Mouse (Mus musculus): Measurements from ENCODE around the gene 4933424G06Rik. TPM values are rescaled to one million over a fixed set of nuclear protein-coding genes. Genes with fewer than 3 reads are reported as not detected.

Gene 4933424G06Rik
- polyA plus RNA-seq, 1 experiment from 2014 or later, result 0.11 TPM

DNA sequence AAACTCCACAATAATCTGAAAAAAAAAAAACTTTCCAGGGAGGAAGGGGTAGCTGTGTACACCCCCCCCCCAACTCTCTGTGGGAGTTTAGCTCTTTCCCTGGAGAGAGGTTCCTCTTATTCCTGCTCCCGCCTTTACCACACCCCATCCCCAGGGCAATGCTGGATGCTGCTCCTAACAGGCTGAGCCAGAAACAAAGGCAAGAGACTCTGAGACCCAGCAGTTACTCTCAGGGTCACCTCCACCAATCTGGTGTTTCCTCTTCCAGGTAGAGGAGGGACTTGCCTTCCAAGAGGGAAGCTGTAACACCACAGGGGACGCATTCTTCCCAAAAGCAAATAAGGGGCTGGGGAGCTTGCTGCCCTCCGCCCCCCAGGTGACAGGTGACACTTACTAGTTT lies 2.2 kb upstream of the 4933424G06Rik start:
- Histone ChIP-seq H3K27me3 (replicated peaks; ENCODE audit: insufficient read depth, low read length) (no peaks in the 10 kb centered on the region), H3K4me1 (ENCODE audit: insufficient read depth, low read depth, low read length) (peaks cover 10% of the 10 kb centered on the region; the same call in 1 of the 2 replicates), H3K9me3 (ENCODE audit: low read length) (no peaks in the 10 kb centered on the region), H3K27ac (ENCODE audit: low read length) (no peak overlapping the region), H3K4me2 (replicated peaks; ENCODE audit: low read depth, low read length) (0 out of 2 replicates have a peak overlapping the region, but pooled peaks have one; percentile 94), H3K4me3 (ENCODE audit: low read depth, low read length) (no peak overlapping the region), H3K36me3 (ENCODE audit: insufficient read depth, low read length) (peaks cover 12% of the 10 kb centered on the region; the same call in 1 of the 2 replicates), H3K9ac (replicated peaks; ENCODE audit: low read depth) (no peak overlapping the region)
- DNase-seq (ENCODE audit: low spot score) (peak; percentile 6), ATAC-seq (no peak)
- 72% methylated on average over 3 of the region's 3 CpGs for WGBS
- TF ChIP-seq CTCF (IDR thresholded peaks at IDR 0.05), result no peak

DNA sequence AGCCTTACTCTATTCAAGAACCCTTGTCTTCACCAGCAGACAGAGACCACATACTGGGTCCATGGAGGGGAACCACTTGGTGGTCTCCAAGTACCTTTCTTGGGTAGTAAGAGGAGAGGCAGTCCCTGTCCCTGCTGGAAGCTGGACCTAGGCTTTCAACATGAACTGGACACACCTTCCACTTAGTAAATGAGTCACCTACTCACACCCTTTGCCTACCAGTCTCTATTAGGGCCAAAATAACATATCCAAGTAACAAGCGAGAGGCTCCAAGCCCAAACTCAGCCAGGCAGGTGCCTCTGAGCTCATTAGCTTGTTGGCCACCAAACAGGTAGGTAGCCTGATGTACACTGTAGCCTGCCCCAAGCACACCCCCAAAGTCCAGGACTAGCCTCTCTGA lies 1.3 kb upstream of the 4933424G06Rik start:
- Histone ChIP-seq H3K27ac (ENCODE audit: low read length) (peak overlapping the region; percentile 92), H3K4me3 (ENCODE audit: low read depth, low read length) (peak overlapping the region; percentile 89), H3K27me3 (replicated peaks; ENCODE audit: insufficient read depth, low read length) (no peaks in the 10 kb centered on the region), H3K36me3 (ENCODE audit: insufficient read depth, low read length) (peaks cover 12% of the 10 kb centered on the region; the same call in 1 of the 2 replicates), H3K4me2 (replicated peaks; ENCODE audit: low read depth, low read length) (peak overlapping the region; percentile 94), H3K9ac (replicated peaks; ENCODE audit: low read depth) (peak overlapping the region; percentile 82; the same call in 1 of the 2 replicates), H3K9me3 (ENCODE audit: low read length) (no peaks in the 10 kb centered on the region), H3K4me1 (ENCODE audit: insufficient read depth, low read depth, low read length) (peaks cover 10% of the 10 kb centered on the region; the same call in 1 of the 2 replicates)
- ATAC-seq, result no peak
- WGBS, result 40% methylated on average over 1 of the region's 1 CpGs
- peak; percentile 64 for DNase-seq (ENCODE audit: low spot score)
- TF ChIP-seq CTCF (IDR thresholded peaks at IDR 0.05), result no peak
- no peak for TF ChIP-seq EP300 (IDR thresholded peaks at IDR 0.05)

DNA sequence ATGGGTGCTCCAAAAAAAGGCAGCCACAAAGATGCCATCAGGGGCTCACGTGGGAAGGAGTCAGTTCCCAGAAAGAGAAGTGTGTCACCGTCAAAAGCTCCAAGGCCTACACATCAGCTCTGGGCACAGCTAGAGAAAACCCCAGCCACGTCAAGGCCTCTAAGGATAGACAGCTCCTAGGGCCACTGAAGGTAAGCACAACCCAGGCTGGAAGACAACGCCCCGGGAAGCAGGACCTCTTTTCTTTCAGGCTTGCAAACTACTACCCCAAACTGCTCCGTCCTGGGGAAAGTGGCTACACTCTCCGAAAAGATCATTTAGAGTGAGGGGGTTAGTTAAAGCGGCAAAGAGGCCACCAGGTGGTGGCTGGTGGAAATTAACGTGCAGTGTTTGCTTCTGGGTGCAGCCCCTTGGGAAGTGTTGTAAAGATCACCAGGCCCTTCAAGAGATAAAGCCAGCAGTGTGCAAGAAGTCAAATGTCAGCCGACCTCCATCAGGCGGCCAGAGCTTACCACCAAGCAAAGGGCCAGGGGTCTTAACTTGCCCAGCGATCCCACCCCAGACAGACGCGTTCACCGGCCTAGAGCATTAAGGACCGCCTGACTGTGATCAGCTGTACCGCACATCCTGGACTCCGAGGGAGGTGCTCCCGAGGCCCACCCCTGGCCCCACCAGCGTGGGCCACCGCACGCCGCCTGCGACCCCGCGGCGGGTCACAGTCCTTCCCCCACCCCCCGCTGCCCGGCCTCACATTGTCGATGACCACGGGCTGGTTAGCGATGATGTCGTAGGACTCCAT lies 695 bp upstream of the 4933424G06Rik start:
- Histone ChIP-seq H3K9ac (replicated peaks; ENCODE audit: low read depth) (peak overlapping the region; percentile 82), H3K27ac (ENCODE audit: low read length) (peak overlapping the region; percentile 92), H3K4me1 (ENCODE audit: insufficient read depth, low read depth, low read length) (peaks cover 10% of the 10 kb centered on the region; the same call in 1 of the 2 replicates), H3K4me2 (replicated peaks; ENCODE audit: low read depth, low read length) (peak overlapping the region; percentile 94), H3K27me3 (replicated peaks; ENCODE audit: insufficient read depth, low read length) (no peaks in the 10 kb centered on the region), H3K9me3 (ENCODE audit: low read length) (no peaks in the 10 kb centered on the region), H3K36me3 (ENCODE audit: insufficient read depth, low read length) (peaks cover 8% of the 10 kb centered on the region; the same call in 1 of the 2 replicates), H3K4me3 (ENCODE audit: low read depth, low read length) (peak overlapping the region; percentile 89)
- ATAC-seq (peak; percentile 51), DNase-seq (ENCODE audit: low spot score) (peak; percentile 59)
- TF ChIP-seq EP300 (IDR thresholded peaks at IDR 0.05) (no peak), CTCF (IDR thresholded peaks at IDR 0.05) (peak; percentile 60)
- 2% methylated on average over 26 of the region's 33 CpGs for WGBS

DNA sequence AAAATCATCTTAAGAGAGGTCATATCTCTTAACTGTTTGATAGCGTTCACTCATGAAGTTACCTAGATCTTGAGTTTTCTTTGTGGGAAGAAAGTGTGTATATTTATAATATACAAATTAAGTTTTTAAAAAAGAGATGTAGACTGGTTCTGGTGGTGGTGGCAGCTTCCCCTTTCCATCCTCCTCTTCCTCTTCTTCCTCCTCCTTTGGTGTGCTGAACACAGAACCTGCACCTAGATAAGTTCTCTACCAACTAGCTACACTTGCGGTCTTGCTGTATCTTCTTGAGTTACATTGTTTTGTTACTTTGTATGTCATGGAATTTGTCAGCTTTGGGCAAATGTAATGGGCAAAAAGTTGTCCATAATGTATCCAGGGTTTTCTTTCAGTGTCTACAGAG lies 1.2 kb downstream of the 4933424G06Rik start:
- Histone ChIP-seq H3K4me2 (replicated peaks; ENCODE audit: low read depth, low read length) (no peak overlapping the region), H3K4me1 (ENCODE audit: insufficient read depth, low read depth, low read length) (peaks cover 10% of the 10 kb centered on the region; the same call in 1 of the 2 replicates), H3K9me3 (ENCODE audit: low read length) (no peaks in the 10 kb centered on the region), H3K9ac (replicated peaks; ENCODE audit: low read depth) (no peak overlapping the region), H3K27ac (ENCODE audit: low read length) (no peak overlapping the region), H3K36me3 (ENCODE audit: insufficient read depth, low read length) (no peaks in the 10 kb centered on the region), H3K4me3 (ENCODE audit: low read depth, low read length) (no peak overlapping the region), H3K27me3 (replicated peaks; ENCODE audit: insufficient read depth, low read length) (no peaks in the 10 kb centered on the region)
- 95% methylated on average over 2 of the region's 2 CpGs for WGBS
- DNase-seq (ENCODE audit: low spot score) (no peak), ATAC-seq (no peak)
- TF ChIP-seq EP300 (IDR thresholded peaks at IDR 0.05) (no peak), CTCF (IDR thresholded peaks at IDR 0.05) (no peak)

DNA sequence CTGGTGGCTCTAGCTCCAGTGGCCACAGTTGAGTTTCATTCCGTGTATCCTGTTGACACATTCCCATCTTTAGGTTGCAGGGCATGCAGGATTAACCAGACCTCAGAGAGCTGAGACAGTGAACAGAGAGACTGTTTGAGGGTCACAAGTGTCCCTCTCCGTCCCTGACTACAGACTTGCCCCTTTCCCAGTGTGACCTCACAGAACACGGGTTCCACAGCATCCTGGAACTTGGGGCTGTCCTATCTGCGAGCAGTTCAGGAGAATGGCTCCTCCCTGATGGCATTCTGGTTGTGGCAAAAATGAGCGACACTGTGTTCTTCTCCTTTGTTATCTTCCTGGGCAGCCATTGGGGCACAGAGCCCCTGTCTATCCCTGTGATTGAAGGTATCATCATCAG lies 4.4 kb downstream of the 4933424G06Rik start, which contains the start of gene Actr1b:
Actr1b (minus strand) TSS at position 112 of the 400 bp plus-strand sequence.
- Histone ChIP-seq H3K27ac (ENCODE audit: low read length) (no peak within 1 kb of the TSS), H3K9ac (replicated peaks; ENCODE audit: low read depth) (no peak within 1 kb of the TSS), H3K4me2 (replicated peaks; ENCODE audit: low read depth, low read length) (no peak within 1 kb of the TSS), H3K9me3 (ENCODE audit: low read length) (no peaks in the 10 kb centered on the region), H3K4me1 (ENCODE audit: insufficient read depth, low read depth, low read length) (no peaks in the 10 kb centered on the region), H3K4me3 (ENCODE audit: low read depth, low read length) (no peak within 1 kb of the TSS), H3K36me3 (ENCODE audit: insufficient read depth, low read length) (no peaks in the 10 kb centered on the region), H3K27me3 (replicated peaks; ENCODE audit: insufficient read depth, low read length) (no peaks in the 10 kb centered on the region)
- WGBS, result 81% methylated on average over 5 of the region's 5 CpGs
- ATAC-seq (no peak), DNase-seq (ENCODE audit: low spot score) (no peak)
- TF ChIP-seq EP300 (IDR thresholded peaks at IDR 0.05) (no peak), CTCF (IDR thresholded peaks at IDR 0.05) (no peak)

DNA sequence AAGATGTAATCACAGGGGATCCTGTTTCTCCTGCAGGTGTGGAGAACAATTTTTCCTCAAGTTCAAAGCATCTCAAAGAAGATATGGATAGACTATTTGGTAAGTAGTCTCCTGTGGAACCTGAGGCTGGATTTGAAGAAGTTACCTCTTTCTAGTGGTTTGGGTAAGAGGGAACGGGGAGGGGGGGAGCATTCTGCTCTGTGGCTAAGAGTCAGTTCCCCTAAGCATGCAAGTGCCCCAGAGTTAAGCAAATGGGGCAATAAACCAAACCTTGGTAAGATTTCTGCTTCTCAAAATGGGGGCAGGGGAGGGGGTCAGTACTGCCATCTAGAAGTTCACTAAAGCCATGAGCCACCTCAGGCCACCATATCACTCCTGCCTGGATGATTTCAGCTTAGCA lies 8.8 kb downstream of the 4933424G06Rik start:
- TF ChIP-seq CTCF (IDR thresholded peaks at IDR 0.05) (no peak), EP300 (IDR thresholded peaks at IDR 0.05) (no peak)
- H3K4me2 ChIP-seq (replicated peaks; ENCODE audit: low read depth, low read length), result no peak overlapping the region
- no peaks in the 10 kb centered on the region for H3K9me3 ChIP-seq (ENCODE audit: low read length)
- no peak overlapping the region for H3K9ac ChIP-seq (replicated peaks; ENCODE audit: low read depth)
- no peaks in the 10 kb centered on the region for H3K27me3 ChIP-seq (replicated peaks; ENCODE audit: insufficient read depth, low read length)
- no peaks in the 10 kb centered on the region for H3K4me1 ChIP-seq (ENCODE audit: insufficient read depth, low read depth, low read length)
- no peak overlapping the region for H3K27ac ChIP-seq (ENCODE audit: low read length)
- DNase-seq (ENCODE audit: low spot score) (no peak), ATAC-seq (no peak)
- no peaks in the 10 kb centered on the region for H3K36me3 ChIP-seq (ENCODE audit: insufficient read depth, low read length)
- 87% methylated on average over 1 of the region's 1 CpGs for WGBS
- no peak overlapping the region for H3K4me3 ChIP-seq (ENCODE audit: low read depth, low read length)

Measured in lung, postnatal 0 days (tissue).